Mouse (Mus musculus): ENCODE measurements at regions not wholly inside any gene's neighbourhood (a gene's known extent, or its start where the extent isn't known, plus 50 kb on each side); places are given as distances from the start of the nearest gene placed in this dataset.

- TF ChIP-seq POLR2A (IDR thresholded peaks at IDR 0.05; ENCODE audit: extremely low read depth, insufficient read depth, low read length) = no peak
- TF ChIP-seq CTCF (IDR thresholded peaks at IDR 0.05; ENCODE audit: low read depth, low read length) = no peak
Observed at GRCm38 (mm10) chr7:51756218-51756617, 105.6 kb upstream of the Gas2 start.

All from liver, adult 2 months (tissue).